Mouse (Mus musculus): Measurements from ENCODE around the gene Etv3. TPM values are rescaled to one million over a fixed set of nuclear protein-coding genes. Genes with fewer than 3 reads are reported as not detected.

The Etv3 gene
- polyA plus RNA-seq, 1 experiment from 2014 or later: 8.4 TPM

- 37% methylated on average over 6 of the region's 6 CpGs for WGBS
- Histone ChIP-seq H3K27ac (ENCODE audit: low read depth, low read length) (no peak overlapping the region), H3K4me2 (replicated peaks; ENCODE audit: low read depth, low read length) (no peak overlapping the region), H3K36me3 (ENCODE audit: control insufficient read depth, insufficient read depth, low read length) (no peaks in the 10 kb centered on the region), H3K4me3 (ENCODE audit: low read depth, low read length) (no peak overlapping the region), H3K27me3 (ENCODE audit: control insufficient read depth, insufficient read depth, low read length) (no peaks in the 10 kb centered on the region), H3K9ac (ENCODE audit: low read depth, low read length) (no peak overlapping the region), H3K4me1 (replicated peaks; ENCODE audit: control insufficient read depth, insufficient read depth, low read length) (no peaks in the 10 kb centered on the region), H3K9me3 (ENCODE audit: control insufficient read depth, low read length) (no peaks in the 10 kb centered on the region)
- ATAC-seq (ENCODE audit: low FRiP score) (no peak), DNase-seq (ENCODE audit: low spot score) (peak; percentile 3)
Observed at GRCm38 (mm10) chr3:87575766-87576165, 50.6 kb downstream of the Etv3 start.

GRCm38 (mm10) chr3:87582259-87582658 lies 57.1 kb downstream of the Etv3 start:
- H3K9me3 ChIP-seq (ENCODE audit: control insufficient read depth, low read length): no peaks in the 10 kb centered on the region
- H3K4me2 ChIP-seq (replicated peaks; ENCODE audit: low read depth, low read length): no peak overlapping the region
- H3K36me3 ChIP-seq (ENCODE audit: control insufficient read depth, insufficient read depth, low read length): no peaks in the 10 kb centered on the region
- no peak overlapping the region for H3K9ac ChIP-seq (ENCODE audit: low read depth, low read length)
- H3K27me3 ChIP-seq (ENCODE audit: control insufficient read depth, insufficient read depth, low read length): no peaks in the 10 kb centered on the region
- no peaks in the 10 kb centered on the region for H3K4me1 ChIP-seq (replicated peaks; ENCODE audit: control insufficient read depth, insufficient read depth, low read length)
- ATAC-seq (ENCODE audit: low FRiP score) (no peak), DNase-seq (ENCODE audit: low spot score) (no peak)
- 87% methylated on average over 4 of the region's 4 CpGs for WGBS
- no peak overlapping the region for H3K27ac ChIP-seq (ENCODE audit: low read depth, low read length)
- no peak overlapping the region for H3K4me3 ChIP-seq (ENCODE audit: low read depth, low read length)

Other genes with a start within 250 kb of the Etv3 start
- gene Cd5l, start 167.5 kb upstream of the Etv3 start, polyA plus RNA-seq (2014; fragmentation: Nextera tagmentation; extraction: Ambion mirVana): 0.11 and 0.26 TPM in 2 replicates
- gene Fcrl1, start 149.0 kb upstream of the Etv3 start, polyA plus RNA-seq (2014; fragmentation: Nextera tagmentation; extraction: Ambion mirVana): 0.11 TPM in 1 of 2 replicates, not detected in the other
- gene Fcrl5, start 89.6 kb upstream of the Etv3 start, polyA plus RNA-seq (2014; fragmentation: Nextera tagmentation; extraction: Ambion mirVana): not detected in 2 replicates
- 13.7 and 18.6 TPM in 2 replicates for gene Arhgef11, start 92.2 kb downstream of the Etv3 start, polyA plus RNA-seq (2014; fragmentation: Nextera tagmentation; extraction: Ambion mirVana)
- gene Lrrc71, start 223.2 kb downstream of the Etv3 start, polyA plus RNA-seq (2014; fragmentation: Nextera tagmentation; extraction: Ambion mirVana): 0.40 and 0.83 TPM in 2 replicates

Data from hindbrain, embryonic 11.5 days (tissue).